Mouse (Mus musculus) thymus, adult 2 months (tissue): ENCODE data around the gene F2r.

Experiments used
- CTCF ChIP-seq: fragments of 200-500 bp; IDR thresholded peaks from 2 replicates; pipeline ENCODE4 v1.5.1; 2012; ENCODE audit warnings: mild to moderate bottlenecking, control low read depth, low read length, moderate library complexity, borderline replicate concordance; ENCODE audit not compliant: control insufficient read depth, poor library complexity, insufficient read depth; ENCODE audit errors: extremely low read depth
- POLR2A ChIP-seq: fragments of 200-500 bp; IDR thresholded peaks from 2 replicates; pipeline ENCODE4 v1.6.1; 2012; ENCODE audit warnings: mild to moderate bottlenecking, low read length, control low read depth, moderate library complexity; ENCODE audit not compliant: control insufficient read depth, poor library complexity, insufficient read depth; ENCODE audit errors: extremely low read depth

DNA sequence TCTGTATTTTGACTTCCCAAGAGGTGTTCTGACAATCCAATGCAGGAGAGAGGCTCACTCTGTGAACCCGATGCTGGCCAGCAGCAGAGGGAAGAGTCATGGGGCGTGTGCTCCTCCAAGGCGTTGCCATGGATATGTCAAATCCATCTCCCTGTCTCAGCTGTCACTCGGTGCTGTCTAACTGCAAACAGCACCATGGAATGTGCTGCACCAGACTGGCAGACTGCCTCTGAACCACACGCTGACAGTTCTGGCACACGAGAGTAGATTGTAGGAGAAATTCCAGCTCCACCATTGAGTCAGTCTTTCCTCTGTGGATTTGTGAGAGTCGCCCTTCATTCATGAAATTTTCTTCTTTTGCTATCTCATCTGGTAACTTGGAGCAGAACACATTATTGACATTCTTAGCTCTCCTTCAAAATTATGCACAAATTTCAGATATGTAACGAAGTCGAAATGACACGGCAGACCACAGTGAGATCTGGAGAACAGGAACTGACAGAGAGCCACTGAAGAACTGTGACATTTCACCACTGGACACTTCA is 55.1 kb downstream of the F2r start:
- TF ChIP-seq CTCF (no peak), POLR2A (no peak)
